Mouse (Mus musculus) 3134 (cell line): ENCODE measurements at regions not wholly inside any gene's neighbourhood (a gene's known extent, or its start where the extent isn't known, plus 50 kb on each side); places are given as distances from the start of the nearest gene placed in this dataset.
A peak's percentile ranks its signal among the peaks of the same experiment; 100 is the strongest.

Source experiments
- DNase-seq: peaks from one replicate; pipeline ENCODE4 v3.0.0-alpha.2; 2011; ENCODE audit warnings: low spot score; ENCODE audit not compliant: insufficient read length; ENCODE audit errors: extremely low read depth

GRCm38 (mm10) chr10:39316533-39316932, 52.1 kb upstream of the Fyn start:
- DNase-seq = no peak

DNA sequence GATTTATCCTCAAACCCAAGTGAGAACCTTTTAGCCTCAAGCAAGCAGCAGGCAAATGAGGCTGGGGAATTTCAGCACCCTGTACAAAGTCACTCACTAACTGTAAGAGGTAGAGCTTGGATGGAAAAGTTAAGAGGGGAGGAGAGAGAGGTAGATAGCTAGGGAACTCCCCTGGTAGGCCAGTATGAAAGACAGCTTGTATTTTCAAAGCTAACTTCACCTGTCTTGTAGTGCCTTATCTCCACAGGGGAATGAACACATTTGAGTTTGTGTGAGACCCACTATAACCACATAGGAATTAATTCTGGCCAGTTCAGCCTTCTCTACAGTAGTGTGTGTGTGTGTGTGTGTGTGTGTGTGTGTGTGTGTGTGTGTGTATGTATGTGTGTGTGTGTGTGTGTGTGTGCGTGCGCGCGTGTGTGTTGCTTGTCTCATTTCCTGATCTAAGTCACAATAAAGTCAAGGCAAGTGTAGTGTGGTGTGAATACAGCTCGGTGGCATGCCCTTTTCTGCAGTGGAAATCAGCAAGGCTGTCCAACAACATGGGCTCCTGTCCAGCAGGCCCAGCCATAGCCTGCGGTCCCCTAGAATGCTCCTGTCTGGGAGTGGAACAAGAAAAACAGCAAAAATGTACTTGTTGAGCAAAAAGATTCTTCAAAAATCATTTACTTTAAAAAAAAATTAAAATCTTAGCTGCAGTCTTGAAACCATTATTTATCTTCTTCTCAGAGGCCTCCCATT, 53.1 kb upstream of the Fyn start:
- no peak for DNase-seq

DNA sequence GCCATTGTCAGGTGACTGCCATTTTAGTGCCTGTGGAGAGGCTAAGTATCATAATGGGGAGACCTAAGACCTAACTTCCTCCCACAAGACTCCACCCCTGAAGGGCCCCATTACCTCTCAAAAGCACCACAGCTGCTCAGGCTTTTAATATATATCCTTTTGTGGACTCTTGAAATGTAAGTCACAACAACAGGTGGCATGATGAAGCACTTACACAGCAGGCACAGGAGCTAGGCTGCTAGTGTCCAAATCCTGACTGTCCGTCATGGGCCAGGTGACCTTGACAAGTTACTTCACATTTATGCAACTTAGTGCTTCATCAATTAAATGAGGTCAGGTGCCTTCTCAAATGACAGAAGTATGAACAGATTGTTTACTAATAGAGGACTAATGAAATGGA, 57.2 kb upstream of the Fyn start:
- DNase-seq = no peak

DNA sequence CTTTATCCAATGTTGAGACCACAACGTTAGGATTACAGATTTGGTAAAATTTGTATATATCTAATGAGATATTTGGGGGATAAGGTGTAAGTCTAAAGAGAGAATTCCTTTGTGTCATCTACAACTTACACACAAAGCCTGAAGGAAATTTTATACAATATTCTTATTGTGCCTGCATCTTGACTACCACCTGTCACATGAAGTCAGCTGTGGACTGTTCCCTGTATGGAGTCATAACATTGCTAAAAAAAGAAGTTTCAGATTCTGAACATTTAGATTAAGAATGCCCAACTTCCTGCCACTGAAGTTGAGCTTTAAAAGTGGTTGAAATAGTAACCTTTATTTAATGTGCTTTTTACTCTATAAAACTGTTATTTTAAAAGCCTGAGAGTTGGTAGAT, 60.1 kb upstream of the Fyn start:
- DNase-seq = no peak

- no peak for DNase-seq
Measured at GRCm38 (mm10) chr10:39292703-39293496, 75.8 kb upstream of the Fyn start.

GRCm38 (mm10) chr10:39291747-39292198, 76.9 kb upstream of the Fyn start:
- peak; percentile 6 for DNase-seq

DNA sequence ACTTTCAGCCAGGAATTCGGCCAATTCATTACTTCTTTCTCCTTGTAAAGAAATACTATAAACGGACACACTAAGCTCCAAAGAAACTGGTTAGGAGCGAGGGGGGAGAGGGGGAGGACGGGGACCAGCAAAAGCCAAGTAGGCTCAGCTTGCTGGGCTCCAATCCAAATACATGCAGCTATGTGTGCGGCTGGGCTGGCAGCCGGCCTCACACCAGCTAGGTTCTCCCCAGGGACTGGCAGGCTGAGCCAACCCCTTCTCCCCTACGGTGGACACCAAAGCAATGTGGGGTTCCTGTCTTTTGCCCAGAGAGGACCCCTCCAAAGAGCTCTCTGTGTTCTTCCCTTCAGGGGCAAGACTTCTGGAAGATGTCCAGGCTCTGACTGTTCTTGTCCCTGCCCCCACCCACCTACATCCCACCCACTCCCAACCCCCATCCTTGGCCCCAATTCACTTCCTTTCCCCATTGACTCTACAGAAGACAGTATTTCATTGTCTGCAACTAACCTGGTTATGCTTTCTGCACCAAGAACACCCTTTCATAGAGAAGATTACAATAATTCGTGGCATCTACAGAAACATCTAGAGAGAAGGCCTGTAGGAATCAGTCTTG, 77.4 kb upstream of the Fyn start:
- DNase-seq = peak; percentile 70

- DNase-seq = no peak
Measured at GRCm38 (mm10) chr10:39290245-39290644, 78.4 kb upstream of the Fyn start.

DNA sequence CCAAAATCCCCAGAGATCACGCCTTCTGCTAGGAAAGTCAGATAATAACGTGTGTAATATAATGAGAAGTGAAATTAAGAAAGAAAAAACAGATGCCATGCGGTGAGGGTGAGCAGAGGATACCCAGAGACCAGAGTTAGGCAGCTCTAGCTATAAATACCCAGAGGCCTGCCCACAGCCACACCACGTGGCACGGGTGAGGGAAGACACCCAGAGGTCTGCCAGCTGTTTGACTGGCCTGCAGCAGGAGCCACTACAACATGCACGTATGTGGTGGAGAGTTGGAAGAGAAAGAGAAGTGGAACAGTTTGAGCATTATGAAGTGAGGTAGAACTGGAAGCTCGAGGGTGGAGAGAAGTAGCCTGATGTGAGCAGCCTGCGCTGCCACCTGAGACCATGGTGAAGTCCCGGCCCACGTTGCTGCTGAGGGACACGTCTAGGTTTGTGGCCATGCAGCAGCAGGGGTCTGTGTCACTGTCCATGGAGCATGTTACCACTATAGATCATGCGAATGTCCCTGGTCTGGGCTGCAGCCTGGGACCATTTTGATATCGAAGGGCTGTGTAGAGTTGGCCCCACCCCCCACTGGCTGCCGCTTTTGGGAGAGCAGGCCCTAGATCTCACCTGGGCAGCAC, 88.2 kb upstream of the Fyn start:
- no peak for DNase-seq

DNA sequence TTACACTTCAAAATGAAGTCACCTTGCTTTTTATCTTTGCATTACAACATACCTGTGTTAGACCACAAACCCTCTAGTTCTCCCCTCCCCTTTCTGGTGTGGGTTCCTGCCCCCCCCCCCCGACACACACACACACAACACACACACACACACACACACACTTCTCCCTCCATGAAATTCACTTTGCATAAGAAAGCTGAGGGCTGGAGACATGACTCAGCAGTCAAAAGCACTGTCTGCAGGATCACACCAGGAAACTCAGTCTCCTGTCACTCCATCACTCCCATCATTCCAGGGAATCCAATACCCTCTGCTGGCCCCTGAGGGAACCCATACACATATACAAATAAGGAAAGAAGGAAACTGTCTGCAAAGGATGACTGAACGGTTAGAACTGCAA, 94.5 kb upstream of the Fyn start:
- no peak for DNase-seq

DNA sequence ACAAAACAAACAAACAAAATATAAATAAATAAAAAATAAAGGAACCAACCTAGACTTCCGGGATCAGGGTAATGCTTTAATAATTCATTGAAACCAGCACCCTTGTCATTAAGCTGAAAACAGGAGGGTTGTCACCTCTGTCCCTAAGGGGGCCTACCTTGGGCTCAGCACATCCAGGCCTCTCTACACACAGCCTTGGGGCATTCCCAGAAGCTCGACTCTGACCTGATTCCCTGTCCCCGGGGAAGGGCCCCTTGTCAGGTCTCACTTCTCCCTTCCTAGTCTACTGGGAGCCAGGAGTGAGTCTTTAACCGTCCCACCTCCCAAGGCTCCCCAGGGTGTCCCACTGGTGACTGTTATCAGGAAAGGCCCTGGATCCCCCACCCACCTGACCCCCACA, 95.2 kb upstream of the Fyn start:
- no peak for DNase-seq

DNA sequence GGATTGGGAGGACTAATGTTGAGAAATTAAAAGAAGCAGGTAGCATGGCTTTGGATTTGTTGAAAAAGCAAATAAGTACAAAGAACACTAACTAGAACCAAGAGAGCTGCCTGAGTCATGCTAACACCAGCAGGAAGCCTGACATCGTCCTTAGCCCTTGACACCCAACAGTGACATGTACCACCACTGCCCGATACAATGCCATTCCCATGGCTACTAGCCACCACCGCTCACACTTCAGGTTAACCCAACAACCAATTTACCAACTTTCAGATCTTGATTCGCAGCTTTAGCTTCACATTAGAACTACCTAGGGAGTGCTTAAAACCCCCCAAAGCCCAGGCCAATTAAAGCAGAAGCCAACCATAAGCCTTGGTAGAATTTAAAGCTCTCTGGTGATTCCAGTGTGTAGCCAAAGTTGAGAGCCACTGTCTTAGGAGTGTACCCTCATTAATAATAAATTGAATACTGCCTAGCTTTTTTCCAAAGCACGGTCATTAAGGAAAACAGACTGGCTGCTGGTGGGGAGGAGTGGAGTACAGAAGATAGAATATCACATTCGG, 96.2 kb upstream of the Fyn start:
- DNase-seq = no peak

GRCm38 (mm10) chr10:39270406-39270805, 98.2 kb upstream of the Fyn start:
- no peak for DNase-seq

GRCm38 (mm10) chr10:39267236-39267635, 101.4 kb upstream of the Fyn start:
- DNase-seq = no peak

DNA sequence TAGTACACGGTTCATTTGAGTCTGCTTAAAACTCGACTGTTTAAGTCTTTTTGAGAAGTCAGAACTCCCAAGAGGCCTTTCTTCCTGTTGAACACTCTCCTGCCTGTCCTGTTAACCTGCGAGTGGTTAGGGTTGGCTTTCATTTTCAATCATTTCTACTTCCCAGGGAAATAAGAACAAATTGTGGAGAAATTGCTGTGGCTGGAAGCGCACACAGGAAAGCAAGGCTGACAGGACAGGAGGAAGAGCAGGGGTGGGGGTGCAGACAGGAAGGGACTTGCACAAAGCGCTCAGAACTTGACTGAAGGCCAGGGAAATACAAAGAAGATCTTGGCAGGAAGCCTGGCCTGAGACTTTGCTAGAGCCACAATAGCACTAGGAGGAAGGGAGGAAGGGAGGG, 102.2 kb upstream of the Fyn start:
- peak; percentile 59 for DNase-seq

DNA sequence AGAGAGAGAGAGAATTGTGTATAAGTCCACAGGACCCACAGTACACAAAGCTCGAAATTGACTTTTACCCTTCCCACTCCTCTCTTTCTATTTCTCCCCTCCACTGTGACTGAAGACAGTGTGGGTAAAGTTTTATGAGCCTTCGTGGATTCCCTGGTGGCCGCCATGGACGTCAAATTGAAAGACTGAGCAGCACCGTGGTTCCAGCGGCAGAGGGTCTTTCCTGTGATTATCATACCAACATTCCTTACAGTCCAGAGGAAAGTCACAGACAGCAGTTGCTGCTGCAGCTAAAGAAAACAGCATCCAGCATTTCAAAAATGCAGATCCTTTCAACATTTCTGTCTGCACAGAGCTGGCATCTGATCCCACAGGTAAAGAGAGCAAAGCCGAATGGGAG, 98.9 kb upstream of the Ccn6 start:
- DNase-seq = no peak

DNA sequence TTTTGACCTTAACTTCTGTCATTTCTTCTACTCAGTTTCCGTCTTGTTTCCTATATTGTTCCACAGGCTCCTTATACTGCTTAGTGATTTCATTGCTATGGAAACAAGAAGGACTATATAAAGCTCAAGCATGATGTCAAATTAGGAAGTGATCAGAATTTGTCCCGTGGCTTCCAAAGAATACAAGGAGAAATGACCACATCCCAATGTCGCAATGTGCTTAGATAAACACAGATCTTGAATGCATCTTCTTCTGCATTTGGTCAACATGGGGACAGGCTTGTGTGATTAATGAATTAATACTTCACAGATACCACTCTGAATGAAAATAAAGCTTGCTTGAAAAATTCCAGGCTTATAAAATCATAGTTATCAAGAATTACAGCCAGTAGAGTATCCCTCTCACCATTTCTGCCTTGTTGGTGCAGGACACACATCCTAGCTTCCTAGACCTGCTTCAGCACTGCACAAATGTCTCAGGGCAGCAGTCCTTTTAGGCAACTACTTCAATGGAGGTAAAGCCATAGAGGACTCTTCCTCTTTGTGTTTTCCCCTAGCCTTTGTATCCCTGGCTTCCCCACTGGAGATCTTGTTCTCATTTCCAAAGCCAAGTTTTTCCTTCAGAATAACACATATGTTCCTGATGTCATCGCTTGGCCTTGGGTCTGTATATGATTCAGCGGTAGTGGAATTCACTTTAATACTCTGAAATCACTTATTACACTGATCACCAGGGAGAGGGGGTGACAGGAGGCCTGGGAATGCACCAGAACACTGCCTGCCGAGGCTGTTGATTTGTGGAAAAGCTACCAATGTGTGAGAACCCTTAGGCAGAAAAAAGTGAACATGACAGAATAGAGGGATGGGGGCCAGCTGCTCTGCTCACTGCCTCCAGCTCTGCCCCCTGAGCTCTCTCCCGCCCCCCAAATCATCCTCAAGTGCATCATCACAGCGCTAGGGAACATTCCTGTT, 97.9 kb upstream of the Ccn6 start:
- DNase-seq = peak; percentile 35

DNA sequence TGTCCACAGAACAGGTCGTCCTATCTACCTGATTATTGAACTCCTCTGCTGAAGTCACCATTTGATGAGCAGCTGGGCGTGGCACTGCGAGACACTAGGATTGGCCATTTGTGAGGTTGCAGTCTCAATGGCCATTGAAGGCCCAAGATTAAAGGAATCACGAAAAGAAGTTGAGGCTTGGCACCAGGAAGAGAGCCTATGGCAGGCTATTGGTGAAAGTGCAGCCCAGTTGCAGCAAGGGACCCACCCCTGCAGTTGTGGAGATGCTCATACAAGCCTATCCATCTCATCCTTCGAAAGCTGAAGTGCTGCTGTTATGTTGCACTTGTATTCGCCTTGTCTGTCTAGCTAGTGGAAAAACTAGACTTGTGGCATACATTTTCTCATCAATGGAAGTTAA, 96.5 kb upstream of the Ccn6 start:
- DNase-seq = no peak

DNA sequence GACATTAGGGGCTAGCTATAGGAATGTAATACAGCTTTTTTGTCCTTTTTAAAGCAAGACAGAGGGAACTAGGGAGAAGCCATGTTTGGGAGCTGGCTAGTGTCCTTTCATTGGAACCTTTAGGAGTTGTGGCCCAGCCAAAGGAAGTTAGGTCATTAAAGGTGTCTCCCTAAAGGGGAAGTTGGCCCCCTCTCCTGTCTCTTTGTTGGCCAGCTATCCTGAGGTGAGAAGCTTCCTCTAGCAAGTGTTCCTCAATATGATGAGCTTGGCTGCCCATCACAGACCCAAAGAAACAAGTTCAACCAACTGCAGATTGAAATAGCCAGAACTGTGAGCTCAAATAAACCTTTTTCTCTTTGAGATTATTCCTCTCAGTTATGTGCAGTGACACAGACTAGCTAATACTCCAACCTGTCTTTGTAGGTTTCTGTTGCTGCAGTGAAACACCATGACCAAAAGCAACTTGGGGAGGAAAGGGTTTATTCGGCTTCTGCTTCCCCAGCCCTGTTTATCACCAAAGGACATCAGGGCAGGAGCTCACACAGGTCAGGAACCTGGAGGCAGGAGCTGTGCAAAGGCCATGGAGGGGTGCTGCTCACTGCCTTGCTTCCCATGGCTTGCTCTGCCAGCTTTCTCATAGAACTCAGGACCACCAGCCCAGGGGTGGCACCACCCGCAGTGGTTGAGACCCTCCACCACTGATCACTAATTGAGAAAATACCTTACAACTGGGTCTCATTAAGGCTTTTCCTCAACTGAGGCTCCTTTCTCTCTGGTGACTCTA, 94.0 kb upstream of the Ccn6 start:
- DNase-seq = no peak
